Mouse (Mus musculus) cerebellum, adult 9-10 months (tissue): Measurements from ENCODE around the gene Gm20894.
"Not testable (repeated sequence)": the region's sequence is repeated elsewhere in the genome, so short reads cannot be mapped to it uniquely, and the experiment has no call there.

Experiments used
- DNase-seq: peaks from one replicate; pipeline ENCODE4 v3.0.0; 2022

Gm20894 gene

GRCm38 (mm10) chrY:28271412-28271811 is at the start of gene Gm20894:
Gm20894 (minus strand) TSS chrY:28271512.
- not testable (repeated sequence) for DNase-seq
